Mouse (Mus musculus) myocyte (in vitro differentiated cells): ENCODE measurements around the gene Rapgef1. TPM values are rescaled to one million over a fixed set of nuclear protein-coding genes. Genes with fewer than 3 reads are reported as not detected.

Experiments
- H3K27me3 ChIP-seq: one replicate; pipeline ENCODE4 v1.6.1; 2011; ENCODE audit not compliant: control insufficient read depth, insufficient read depth, insufficient read length
- H3K36me3 ChIP-seq: one replicate; pipeline ENCODE4 v1.6.1; 2011; ENCODE audit not compliant: control insufficient read depth, insufficient read depth
- H3K4me2 ChIP-seq: one replicate; pipeline ENCODE4 v1.6.1; 2011; ENCODE audit warnings: low read depth, control low read depth
- H3K4me3 ChIP-seq: one replicate; pipeline ENCODE4 v1.5.1; 2011; ENCODE audit warnings: mild to moderate bottlenecking, control low read depth, moderate library complexity
- H3K79me2 ChIP-seq: one replicate; pipeline ENCODE4 v1.6.1; 2011; ENCODE audit not compliant: control insufficient read depth, insufficient read depth
- H3ac ChIP-seq: one replicate; pipeline ENCODE4 v1.6.1; 2011; ENCODE audit not compliant: control insufficient read depth, insufficient read length
- CEBPB ChIP-seq: IDR thresholded peaks from 2 replicates; pipeline ENCODE4 v1.6.1; 2011; ENCODE audit warnings: mild to moderate bottlenecking, moderate library complexity; ENCODE audit not compliant: poor library complexity, insufficient read depth, severe bottlenecking
- E2F4 ChIP-seq: IDR thresholded peaks from one replicate; pipeline ENCODE4 v1.6.1; 2011; ENCODE audit warnings: mild to moderate bottlenecking, control low read depth, moderate library complexity; ENCODE audit not compliant: insufficient read depth
- MAX ChIP-seq: IDR thresholded peaks from one replicate; pipeline ENCODE4 v1.6.1; 2011; ENCODE audit warnings: low read depth, mild to moderate bottlenecking, control low read depth
- MYOD1 ChIP-seq, 3 experiments: IDR thresholded peaks; one replicate each; pipeline ENCODE4 v1.6.1; 2011; ENCODE audit warnings: control low read depth in 2 of 3, low read depth in 2 of 3, mild to moderate bottlenecking in 2 of 3, moderate library complexity in 1 of 3; ENCODE audit not compliant: insufficient read length in 2 of 3, control insufficient read depth in 1 of 3
- MYOG ChIP-seq, 3 experiments: IDR thresholded peaks; one replicate each; pipeline ENCODE4 v1.6.1; 2011; ENCODE audit warnings: control low read depth in 2 of 3, low read depth in 2 of 3, mild to moderate bottlenecking in 2 of 3; ENCODE audit not compliant: insufficient read length in 2 of 3, control insufficient read depth in 1 of 3, insufficient read depth in 1 of 3
- POLR2A ChIP-seq: IDR thresholded peaks from one replicate; pipeline ENCODE4 v1.6.1; 2011; ENCODE audit warnings: low read depth, mild to moderate bottlenecking, control low read depth, moderate library complexity; ENCODE audit not compliant: insufficient read length
- POLR2AphosphoS2 ChIP-seq: IDR thresholded peaks from one replicate; pipeline ENCODE4 v1.6.1; 2011; ENCODE audit warnings: low read depth, control low read depth; ENCODE audit not compliant: insufficient read length
- REST ChIP-seq: IDR thresholded peaks from one replicate; pipeline ENCODE4 v1.6.1; 2011; ENCODE audit warnings: mild to moderate bottlenecking, control low read depth, moderate library complexity; ENCODE audit not compliant: insufficient read depth, insufficient read length
- SRF ChIP-seq: IDR thresholded peaks from one replicate; pipeline ENCODE4 v1.6.1; 2011; ENCODE audit warnings: low read depth; ENCODE audit not compliant: control insufficient read depth, insufficient read length
- TCF12 ChIP-seq: IDR thresholded peaks from one replicate; pipeline ENCODE4 v1.6.1; 2011; ENCODE audit warnings: mild to moderate bottlenecking, control low read depth; ENCODE audit not compliant: poor library complexity, insufficient read depth, severe bottlenecking
- TCF3 ChIP-seq: IDR thresholded peaks from one replicate; pipeline ENCODE4 v1.6.1; 2011; ENCODE audit warnings: low read depth, control low read depth; ENCODE audit not compliant: insufficient read length
- USF1 ChIP-seq: IDR thresholded peaks from one replicate; pipeline ENCODE4 v1.6.1; 2011; ENCODE audit warnings: low read depth, mild to moderate bottlenecking, control low read depth, moderate library complexity
- polyA plus RNA-seq: library from polyadenylated mRNA; unstranded; fragments of >200 nt; fragmentation: generic; extraction: Trizol; gene quantifications from one replicate; pipeline ENCODE4 v1.2.1, GENCODE M21; 2012; ENCODE audit warnings: missing spikeins

The Rapgef1 gene
- polyA plus RNA-seq, 1 experiment, result 74.5 TPM

GRCm38 (mm10) chr2:29716691-29717090 is 97.2 kb downstream of the Rapgef1 start:
- H3ac ChIP-seq, result no peak overlapping the region
- TF ChIP-seq TCF12, result peak; percentile 32
- TF ChIP-seq SRF, result no peak
- TF ChIP-seq POLR2A, result no peak
- TF ChIP-seq MAX, result no peak
- TF ChIP-seq USF1, result no peak
- TF ChIP-seq MYOG (IDR thresholded peaks at IDR 0.05; ENCODE audit: control insufficient read depth in 1 of 3, insufficient read depth in 1 of 3, insufficient read length in 2 of 3, low read depth in 2 of 3), result peak in 2 of 3 experiments; percentile 42 to 76
- no peak for TF ChIP-seq REST
- TF ChIP-seq MYOD1 (IDR thresholded peaks at IDR 0.05; ENCODE audit: control insufficient read depth in 1 of 3, insufficient read length in 2 of 3, low read depth in 2 of 3), result peak in 2 of 3 experiments; percentile 45 to 72
- peak overlapping the region; percentile 51 for H3K4me2 ChIP-seq
- H3K4me3 ChIP-seq, result no peak overlapping the region
- peaks cover 6% of the 10 kb centered on the region for H3K36me3 ChIP-seq
- no peaks in the 10 kb centered on the region for H3K79me2 ChIP-seq
- no peaks in the 10 kb centered on the region for H3K27me3 ChIP-seq

GRCm38 (mm10) chr2:29718581-29718980 is 99.1 kb downstream of the Rapgef1 start:
- Histone ChIP-seq H3K79me2 (no peaks in the 10 kb centered on the region), H3K36me3 (peaks cover 6% of the 10 kb centered on the region), H3K4me3 (no peak overlapping the region), H3K4me2 (no peak overlapping the region), H3K27me3 (no peaks in the 10 kb centered on the region), H3ac (no peak overlapping the region)
- TF ChIP-seq TCF3, result no peak
- no peak for TF ChIP-seq POLR2A
- no peak for TF ChIP-seq CEBPB
- TF ChIP-seq REST, result no peak
- TF ChIP-seq MYOD1 (IDR thresholded peaks at IDR 0.05; ENCODE audit: control insufficient read depth in 1 of 3, insufficient read length in 2 of 3, low read depth in 2 of 3), result no peak
- no peak for TF ChIP-seq POLR2AphosphoS2
- TF ChIP-seq E2F4, result no peak
- no peak for TF ChIP-seq MAX
- no peak for TF ChIP-seq SRF
- no peak for TF ChIP-seq MYOG (IDR thresholded peaks at IDR 0.05; ENCODE audit: control insufficient read depth in 1 of 3, insufficient read depth in 1 of 3, insufficient read length in 2 of 3, low read depth in 2 of 3)
- no peak for TF ChIP-seq TCF12

GRCm38 (mm10) chr2:29723132-29723531 is 103.6 kb downstream of the Rapgef1 start:
- peaks cover 15% of the 10 kb centered on the region for H3K36me3 ChIP-seq
- no peak for TF ChIP-seq TCF12
- no peak for TF ChIP-seq TCF3
- TF ChIP-seq USF1, result no peak
- TF ChIP-seq SRF, result no peak
- TF ChIP-seq POLR2A, result no peak
- no peak for TF ChIP-seq E2F4
- TF ChIP-seq MYOG (IDR thresholded peaks at IDR 0.05; ENCODE audit: control insufficient read depth in 1 of 3, insufficient read depth in 1 of 3, insufficient read length in 2 of 3, low read depth in 2 of 3), result no peak
- TF ChIP-seq MYOD1 (IDR thresholded peaks at IDR 0.05; ENCODE audit: control insufficient read depth in 1 of 3, insufficient read length in 2 of 3, low read depth in 2 of 3), result no peak
- H3K4me3 ChIP-seq, result no peak overlapping the region
- no peaks in the 10 kb centered on the region for H3K79me2 ChIP-seq
- H3ac ChIP-seq, result no peak overlapping the region
- H3K27me3 ChIP-seq, result no peaks in the 10 kb centered on the region
- no peak overlapping the region for H3K4me2 ChIP-seq

GRCm38 (mm10) chr2:29724664-29725365 is 105.3 kb downstream of the Rapgef1 start:
- Histone ChIP-seq H3K36me3 (peaks cover 15% of the 10 kb centered on the region), H3K27me3 (no peaks in the 10 kb centered on the region), H3ac (no peak overlapping the region), H3K4me2 (no peak overlapping the region), H3K79me2 (no peaks in the 10 kb centered on the region), H3K4me3 (no peak overlapping the region)
- TF ChIP-seq CEBPB (no peak), POLR2AphosphoS2 (no peak), MYOG (IDR thresholded peaks at IDR 0.05; ENCODE audit: control insufficient read depth in 1 of 3, insufficient read depth in 1 of 3, insufficient read length in 2 of 3, low read depth in 2 of 3) (no peak), TCF12 (no peak), TCF3 (no peak), POLR2A (no peak), USF1 (no peak), MAX (no peak), REST (no peak), SRF (no peak), MYOD1 (IDR thresholded peaks at IDR 0.05; ENCODE audit: control insufficient read depth in 1 of 3, insufficient read length in 2 of 3, low read depth in 2 of 3) (no peak), E2F4 (no peak)

GRCm38 (mm10) chr2:29729500-29729899 is 110.0 kb downstream of the Rapgef1 start:
- no peak for TF ChIP-seq SRF
- no peak for TF ChIP-seq E2F4
- no peak for TF ChIP-seq MAX
- TF ChIP-seq REST, result no peak
- no peak for TF ChIP-seq CEBPB
- TF ChIP-seq POLR2AphosphoS2, result no peak
- TF ChIP-seq MYOG (IDR thresholded peaks at IDR 0.05; ENCODE audit: control insufficient read depth in 1 of 3, insufficient read depth in 1 of 3, insufficient read length in 2 of 3, low read depth in 2 of 3), result no peak
- TF ChIP-seq TCF12, result no peak
- no peak for TF ChIP-seq TCF3

More at GRCm38 (mm10) chr2:29729500-29729899, 110.0 kb downstream of the Rapgef1 start:
- Histone ChIP-seq H3K36me3 (peaks cover 20% of the 10 kb centered on the region), H3ac (no peak overlapping the region), H3K27me3 (no peaks in the 10 kb centered on the region), H3K79me2 (no peaks in the 10 kb centered on the region), H3K4me3 (no peak overlapping the region), H3K4me2 (no peak overlapping the region)
